Mouse (Mus musculus): ENCODE measurements around the gene Plcb3.

DNA sequence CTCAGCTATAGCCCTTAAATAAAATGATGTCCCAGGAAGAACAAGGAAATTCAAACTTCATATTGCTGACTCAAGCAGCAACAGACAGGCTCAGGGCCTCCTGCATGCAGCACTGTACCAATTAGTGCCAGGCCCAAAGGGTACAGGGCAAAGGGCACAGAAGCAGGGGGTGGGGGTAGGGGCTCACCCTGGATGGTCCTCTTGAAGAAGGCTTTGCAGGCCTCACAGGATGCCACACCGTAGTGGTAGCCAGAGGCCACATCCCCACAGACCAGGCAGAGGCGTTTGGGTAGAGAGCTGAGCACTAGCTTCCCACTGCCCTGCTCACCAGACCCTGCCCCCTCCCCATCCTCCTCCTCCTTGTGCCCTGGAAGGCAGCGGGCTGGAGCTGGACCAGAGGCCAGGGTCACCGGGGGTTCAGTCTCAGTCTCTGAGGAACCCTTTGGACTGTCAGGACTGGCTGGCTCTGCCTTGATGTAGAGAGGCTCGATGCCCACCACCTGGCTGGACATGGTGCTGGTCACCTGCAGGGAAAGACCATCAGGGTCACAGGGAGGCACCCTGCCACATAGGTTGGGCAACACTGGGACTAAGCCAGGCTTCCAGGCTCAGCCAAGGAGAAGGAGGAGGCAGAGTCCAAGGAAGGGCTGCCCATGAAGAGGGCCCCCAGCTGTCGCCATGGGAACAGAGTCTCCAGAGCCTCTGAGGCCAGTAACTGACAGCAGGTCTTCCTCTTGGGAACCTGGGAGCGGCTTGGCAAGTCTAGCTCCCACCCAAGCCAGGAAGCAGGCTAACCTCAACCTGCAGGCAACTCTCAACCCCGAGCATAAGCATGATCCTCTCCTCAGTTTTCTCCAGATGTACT lies 56.2 kb downstream of the Plcb3 start:
- no peak for TF ChIP-seq CTCF (IDR thresholded peaks at IDR 0.05; ENCODE audit: borderline replicate concordance, control insufficient read depth, extremely low read depth, insufficient read depth, low read length, poor library complexity)
- TF ChIP-seq POLR2A (IDR thresholded peaks at IDR 0.05; ENCODE audit: control insufficient read depth, extremely low read depth, insufficient read depth, low read length, poor library complexity), result no peak

Measured in thymus, adult 2 months (tissue).